Mouse (Mus musculus): ENCODE measurements at regions not wholly inside any gene's neighbourhood (a gene's known extent, or its start where the extent isn't known, plus 50 kb on each side); places are given as distances from the start of the nearest gene placed in this dataset.

DNA sequence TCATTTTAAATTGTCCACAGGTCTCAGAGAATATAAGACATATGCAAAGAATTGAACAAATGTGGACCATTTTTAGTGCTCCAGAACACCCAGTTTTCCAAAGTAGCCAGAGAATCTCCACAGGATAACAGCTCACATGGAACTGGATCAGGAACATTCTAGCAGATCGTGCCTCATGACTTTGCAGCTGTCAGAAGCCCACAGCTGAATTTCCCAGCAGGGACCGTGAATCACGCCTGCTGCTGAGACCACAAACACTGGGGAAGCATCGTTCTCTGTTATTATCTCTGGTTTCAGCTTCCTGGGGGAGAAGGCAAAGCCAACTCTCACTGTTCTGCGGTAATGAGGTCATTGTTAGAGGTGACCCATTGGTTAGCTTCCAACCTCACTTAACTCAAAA, 60.4 kb upstream of the Gpr139 start:
- DNase-seq (ENCODE audit: low spot score) = no peak

DNA sequence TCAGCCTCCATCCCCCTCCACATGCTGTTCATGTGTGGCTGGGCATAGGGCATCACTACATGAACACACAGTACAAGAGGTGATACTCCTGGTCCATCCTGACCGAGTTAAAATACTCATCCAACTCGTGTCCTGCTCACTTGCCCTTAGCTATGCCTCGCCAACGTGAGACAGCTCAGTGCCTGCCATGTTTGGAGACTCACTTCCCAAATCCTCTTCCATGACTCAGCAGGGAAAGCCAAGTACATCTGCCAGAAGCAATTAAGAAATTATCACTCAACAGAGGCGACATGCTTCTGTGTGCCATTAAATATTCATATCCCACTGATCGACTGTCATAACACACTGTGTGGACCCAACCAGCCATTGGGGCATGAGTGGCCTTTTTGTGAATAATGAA, 51.9 kb upstream of the Gpr139 start:
- no peak for DNase-seq (ENCODE audit: low spot score)

Measured in adipocyte (in vitro differentiated cells).